Mouse (Mus musculus): ENCODE measurements around the gene Tnip1.
"Not testable (repeated sequence)": the region's sequence is repeated elsewhere in the genome, so short reads cannot be mapped to it uniquely, and the experiment has no call there.

The Tnip1 gene

DNA sequence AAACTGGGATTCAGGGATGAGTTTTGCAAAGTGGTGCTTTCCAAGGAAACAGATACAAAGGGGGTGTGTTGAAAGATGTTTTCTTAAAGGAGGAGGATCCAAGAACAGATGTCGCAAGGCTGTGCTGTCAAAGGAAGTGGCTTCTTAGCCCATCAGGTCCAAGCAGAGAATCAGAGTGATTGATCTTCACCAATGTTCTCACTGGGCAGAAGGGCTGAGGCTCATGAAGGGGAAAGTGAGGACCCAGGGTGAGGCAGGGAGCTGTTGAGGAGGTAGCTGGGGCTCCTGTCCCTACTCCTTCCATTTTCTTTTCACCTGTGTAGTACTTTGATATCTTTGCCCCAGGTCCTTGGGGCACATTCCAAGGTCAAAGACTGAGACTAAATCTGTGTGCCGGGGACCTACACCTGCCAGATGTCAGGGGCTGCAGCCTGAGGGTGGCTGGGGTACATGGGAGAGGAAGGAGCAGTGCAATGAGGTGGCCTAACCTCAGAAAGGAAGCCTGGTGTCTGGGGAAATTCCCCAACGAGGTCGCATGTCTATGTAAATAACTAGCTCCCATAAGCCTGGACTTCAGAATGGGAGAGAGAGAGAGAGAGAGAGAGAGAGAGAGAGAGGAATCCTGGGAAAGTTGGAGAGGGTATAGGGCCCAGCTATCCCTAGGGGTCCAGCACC lies 9.5 kb upstream of the Tnip1 start:
- ATAC-seq (ENCODE audit: low TSS enrichment): no peak

DNA sequence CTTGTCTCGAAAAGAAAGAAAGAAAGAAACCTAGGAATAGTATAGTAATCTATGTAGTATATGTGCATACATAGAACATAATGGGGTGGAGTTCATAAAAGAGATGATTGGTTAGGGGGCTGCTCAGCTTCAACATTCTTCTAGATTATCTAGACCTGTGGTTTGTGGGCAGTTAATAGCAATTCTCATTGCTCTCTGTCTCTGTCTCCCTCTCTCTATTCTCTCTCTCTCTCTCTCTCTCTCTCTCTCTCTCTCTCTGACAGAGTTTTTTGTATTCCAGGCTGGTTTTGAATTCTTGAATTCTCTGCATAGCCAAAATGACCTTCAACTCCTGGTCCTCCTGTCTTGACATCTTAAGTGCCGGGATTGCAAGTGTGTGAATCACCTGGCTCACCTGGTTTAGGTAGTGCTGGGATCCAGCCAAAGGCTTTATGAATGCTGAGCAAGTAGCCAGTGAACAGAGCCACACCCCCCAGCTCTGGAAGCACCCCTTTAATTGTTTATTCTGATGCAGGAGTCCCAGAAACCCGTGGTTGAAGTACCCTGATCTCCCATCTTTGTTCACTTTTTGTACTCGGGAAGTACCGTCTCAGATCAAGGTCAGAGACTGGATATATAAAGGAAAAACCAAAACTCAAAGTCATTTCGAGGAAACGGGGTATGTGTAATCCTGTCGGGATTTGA lies 8.8 kb upstream of the Tnip1 start:
- ATAC-seq (ENCODE audit: low TSS enrichment): no peak

DNA sequence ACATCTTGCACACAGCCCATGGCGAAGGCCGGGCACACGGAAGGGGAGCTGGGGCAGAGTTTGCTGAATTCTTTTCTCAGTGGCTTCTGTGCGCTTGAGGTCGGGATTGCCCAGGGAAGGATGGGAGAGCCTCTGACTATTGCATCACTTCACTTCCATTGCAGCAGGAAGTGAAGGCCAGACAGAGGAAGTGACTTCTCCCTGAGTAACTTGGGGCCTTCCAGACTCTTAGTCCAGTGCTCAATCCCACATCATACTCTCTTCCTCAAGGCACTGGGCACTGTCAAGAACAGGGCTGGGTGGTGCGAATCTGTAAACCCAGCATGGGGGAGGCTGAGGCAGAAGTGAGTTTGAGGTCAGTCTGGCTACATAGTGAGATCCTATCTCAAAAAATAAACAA lies 2.5 kb upstream of the Tnip1 start:
- no peak for ATAC-seq (ENCODE audit: low TSS enrichment)

DNA sequence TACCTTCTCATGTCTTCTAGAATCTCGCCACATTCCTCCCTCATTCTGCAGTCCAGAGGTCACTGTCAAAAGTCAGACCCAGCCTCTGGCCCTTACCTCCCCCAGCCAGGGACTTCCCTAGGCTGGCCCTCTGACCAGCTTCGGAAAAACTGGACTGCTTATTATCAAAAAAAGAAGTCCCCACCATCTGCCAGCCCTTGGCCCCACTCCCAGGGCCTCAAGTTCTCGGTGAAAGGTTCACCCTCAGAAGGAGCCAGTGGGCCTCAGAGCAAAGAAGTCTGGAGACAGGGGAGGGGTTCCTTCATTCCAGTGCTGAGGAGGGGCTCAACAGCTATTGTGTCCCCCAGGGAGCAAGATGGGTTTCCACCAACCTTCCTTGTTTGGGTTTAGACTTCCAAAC lies 796 bp downstream of the Tnip1 start:
- ATAC-seq (ENCODE audit: low TSS enrichment): no peak

DNA sequence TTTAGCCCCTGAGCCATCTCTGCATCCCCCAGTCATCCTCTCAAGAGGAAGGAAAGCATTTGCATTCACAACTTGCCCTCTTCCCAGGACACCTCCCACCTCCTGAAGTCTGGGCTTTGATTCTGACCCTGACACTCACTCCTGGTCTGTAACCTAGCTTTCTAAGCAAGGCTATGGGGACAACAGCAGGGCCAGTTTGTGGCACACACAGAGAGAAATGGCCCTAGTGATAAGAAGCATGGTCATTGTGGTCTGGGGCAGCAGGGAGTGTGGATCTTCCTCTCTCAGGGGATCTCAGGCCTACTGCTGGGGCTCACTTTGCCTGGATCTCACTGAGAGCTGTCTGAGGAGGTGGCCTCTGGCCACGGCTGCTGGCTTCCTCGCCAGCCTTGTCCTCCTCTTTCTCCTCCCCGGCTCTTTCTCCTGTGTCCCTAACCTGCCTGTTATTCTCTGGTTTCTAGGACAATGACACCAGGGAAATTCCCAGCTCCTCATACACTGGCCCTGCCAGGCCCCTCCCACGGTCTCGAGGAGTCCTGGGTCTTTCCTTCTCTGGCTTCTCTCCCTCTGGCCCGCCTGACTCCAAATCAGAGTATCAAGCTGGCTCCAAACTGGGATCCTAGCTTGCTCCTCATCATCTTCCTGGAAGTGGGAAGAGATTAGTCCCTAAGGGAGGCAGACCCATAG lies 1.4 kb downstream of the Tnip1 start:
- ATAC-seq (ENCODE audit: low TSS enrichment): no peak

DNA sequence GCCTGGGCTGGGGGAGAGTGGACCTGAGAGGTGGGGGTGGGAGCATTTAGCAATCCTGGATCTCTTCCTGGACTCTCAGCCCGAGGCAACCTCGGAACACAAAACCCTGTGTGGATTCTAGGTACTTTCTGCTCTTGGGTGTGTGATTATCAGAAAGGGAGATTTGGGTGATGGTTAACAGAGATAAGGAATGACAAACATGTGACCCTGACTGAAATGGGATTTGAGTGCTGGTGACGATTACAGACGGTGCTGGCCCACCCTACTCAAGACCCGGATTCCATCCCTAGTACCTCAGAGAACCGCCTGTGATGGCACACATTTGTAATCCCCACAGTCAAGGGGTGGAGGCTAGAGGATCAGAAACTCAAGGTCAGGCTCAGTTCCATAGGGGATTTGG lies 2.5 kb downstream of the Tnip1 start:
- no peak for ATAC-seq (ENCODE audit: low TSS enrichment)

DNA sequence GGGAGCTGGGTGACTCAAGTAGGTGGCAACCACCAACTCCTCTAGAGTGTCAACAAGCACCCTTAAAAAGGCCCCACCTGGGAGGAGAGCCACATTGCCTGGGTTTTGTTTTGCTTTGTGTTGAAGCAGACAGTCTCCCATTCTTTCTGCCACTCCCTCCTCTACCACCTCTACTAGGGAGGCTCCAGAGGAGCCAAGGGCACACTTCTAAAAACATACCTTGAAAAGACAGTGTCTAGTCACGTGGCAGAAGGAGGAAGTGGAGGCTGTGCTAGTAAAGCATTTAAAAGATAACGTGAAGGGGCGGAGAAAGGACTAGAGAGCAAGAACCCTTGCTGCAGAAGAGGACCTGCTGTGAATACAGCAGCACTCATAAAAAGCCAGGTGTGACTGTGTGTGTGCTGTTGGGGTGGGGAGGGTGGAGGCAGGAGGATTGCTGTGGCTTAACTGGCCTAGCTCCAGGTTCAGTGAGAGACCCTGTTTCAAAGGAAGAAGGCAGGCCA lies 4.1 kb downstream of the Tnip1 start:
- no peak for ATAC-seq (ENCODE audit: low TSS enrichment)

DNA sequence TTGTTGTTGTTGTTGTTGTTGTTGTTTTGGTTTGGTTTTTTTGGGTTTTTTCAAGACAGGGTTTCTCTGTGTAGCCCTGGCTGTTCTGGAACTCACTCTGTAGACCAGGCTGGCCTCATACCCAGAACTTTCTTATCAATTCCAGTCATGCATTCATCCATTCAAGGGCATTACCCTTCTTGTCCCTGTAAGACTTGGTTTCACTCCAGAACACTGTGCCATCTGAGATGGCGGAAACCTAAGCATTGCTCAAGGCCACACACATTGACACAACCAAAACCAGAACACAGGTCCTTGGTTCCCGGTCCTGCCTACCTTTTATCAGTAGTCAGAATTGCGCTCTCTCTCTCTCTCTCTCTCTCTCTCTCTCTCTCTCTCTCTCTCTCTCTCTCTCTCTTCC lies 5.0 kb downstream of the Tnip1 start:
- ATAC-seq (ENCODE audit: low TSS enrichment): not testable (repeated sequence)

DNA sequence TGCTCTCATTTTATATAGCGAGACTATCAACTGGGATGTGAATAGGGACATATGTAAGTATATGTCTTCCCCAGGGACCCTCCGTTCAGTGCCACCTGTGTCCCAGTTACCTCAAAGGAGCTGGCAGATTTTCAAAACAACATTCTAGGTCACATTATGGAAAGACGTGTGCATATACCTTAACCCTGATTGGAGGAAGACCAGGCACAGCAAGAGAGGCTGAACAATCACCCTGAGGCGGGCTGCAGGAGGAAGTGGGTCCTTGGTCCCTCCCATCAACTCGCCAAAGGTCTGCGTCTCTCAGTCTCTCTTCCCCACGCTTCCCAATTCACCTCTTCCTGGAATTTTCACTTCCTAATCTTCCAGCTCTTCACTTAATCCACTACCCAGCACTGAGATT lies 5.8 kb downstream of the Tnip1 start:
- ATAC-seq (ENCODE audit: low TSS enrichment): no peak

DNA sequence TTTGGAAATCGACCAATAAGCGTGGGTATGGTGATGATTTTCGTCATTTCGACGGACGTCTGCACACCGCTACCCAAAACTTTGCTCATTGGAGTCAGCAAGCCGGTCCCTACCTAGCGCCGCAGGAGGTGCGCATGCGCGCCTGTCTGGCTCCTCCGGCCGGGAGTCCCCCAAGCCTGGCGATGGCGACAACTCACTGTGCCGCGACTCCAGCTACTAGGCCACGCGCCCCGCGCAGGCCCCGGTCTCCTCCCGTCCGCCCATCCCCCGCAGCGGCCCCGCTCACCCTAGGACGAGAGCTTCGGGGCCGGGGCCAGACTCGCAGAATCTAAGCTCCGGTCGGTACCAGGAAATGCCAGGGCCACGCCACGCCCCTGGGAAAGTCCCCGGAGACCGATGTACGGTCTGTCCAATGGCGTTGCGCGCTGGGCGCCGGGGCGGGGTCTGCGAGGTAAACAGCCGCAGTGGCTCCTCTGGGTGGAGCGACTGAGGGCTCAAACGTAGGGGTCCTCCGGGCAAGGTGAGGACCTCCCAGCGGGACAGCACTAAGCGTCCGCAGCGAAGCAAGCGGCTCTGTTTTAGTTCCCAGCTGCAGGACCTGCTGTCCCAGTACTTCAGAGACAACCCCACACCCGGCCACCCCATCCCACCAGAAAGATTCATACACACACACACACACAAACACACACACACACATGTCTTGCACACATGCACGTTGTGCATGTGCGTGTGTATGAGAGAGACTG lies 6.8 kb downstream of the Tnip1 start:
- peak; percentile 98 for ATAC-seq (ENCODE audit: low TSS enrichment)

DNA sequence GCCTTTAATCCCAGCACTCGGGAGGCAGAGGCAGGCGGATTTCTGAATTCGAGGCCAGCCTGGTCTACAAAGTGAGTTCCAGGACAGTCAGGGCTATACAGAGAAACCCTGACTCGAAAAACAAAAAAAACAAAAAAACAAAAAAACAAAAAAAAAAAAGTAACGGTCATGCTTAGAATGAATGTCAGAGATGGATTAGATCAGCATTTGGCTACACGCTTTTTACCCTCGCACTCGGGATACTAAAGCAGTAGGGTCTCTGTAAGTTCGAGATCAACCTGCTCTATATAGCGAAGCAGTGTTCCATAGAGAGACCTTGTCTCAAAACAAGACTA lies 7.3 kb downstream of the Tnip1 start:
- ATAC-seq (ENCODE audit: low TSS enrichment): not testable (repeated sequence)

DNA sequence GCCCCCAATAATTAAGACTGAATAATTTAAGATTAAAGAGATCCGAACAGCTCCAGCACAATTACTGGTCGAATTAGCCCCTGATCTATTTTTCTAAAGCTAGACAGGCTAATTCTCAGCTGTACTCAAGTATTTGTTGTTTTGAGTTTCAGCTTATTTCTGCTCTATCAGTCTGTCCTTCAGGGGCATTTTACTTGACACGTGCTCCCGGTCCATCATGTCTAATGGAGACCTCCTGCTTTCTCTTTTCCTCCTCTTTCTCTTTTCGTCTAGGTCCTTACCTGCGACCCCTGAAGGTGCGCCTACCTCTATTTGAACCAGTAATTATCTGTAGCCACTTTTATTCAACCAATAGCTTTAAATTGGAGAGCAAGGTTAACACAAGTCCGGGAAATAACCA lies 8.0 kb downstream of the Tnip1 start:
- ATAC-seq (ENCODE audit: low TSS enrichment): no peak

DNA sequence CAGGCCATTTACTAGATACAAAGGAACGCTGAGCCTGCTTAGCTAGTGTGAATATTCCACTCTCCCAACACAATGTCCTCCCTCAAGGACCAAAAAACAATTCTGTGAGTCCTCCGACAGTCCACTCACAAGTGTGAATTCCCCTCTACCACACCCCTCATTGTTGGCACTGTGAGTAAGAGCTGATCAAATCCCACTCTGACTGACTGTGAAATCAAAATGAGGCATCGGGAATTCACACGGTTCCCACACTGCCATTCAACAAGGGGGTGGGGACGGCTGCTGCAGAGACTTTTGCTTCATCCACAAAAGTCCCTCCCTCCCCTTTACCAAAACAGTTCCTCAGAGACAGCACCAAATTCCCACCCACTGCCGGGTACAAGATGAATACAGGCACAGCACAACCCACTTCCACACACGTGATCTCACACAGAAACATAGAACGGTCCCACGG lies 8.7 kb downstream of the Tnip1 start:
- ATAC-seq (ENCODE audit: low TSS enrichment): peak; percentile 51

DNA sequence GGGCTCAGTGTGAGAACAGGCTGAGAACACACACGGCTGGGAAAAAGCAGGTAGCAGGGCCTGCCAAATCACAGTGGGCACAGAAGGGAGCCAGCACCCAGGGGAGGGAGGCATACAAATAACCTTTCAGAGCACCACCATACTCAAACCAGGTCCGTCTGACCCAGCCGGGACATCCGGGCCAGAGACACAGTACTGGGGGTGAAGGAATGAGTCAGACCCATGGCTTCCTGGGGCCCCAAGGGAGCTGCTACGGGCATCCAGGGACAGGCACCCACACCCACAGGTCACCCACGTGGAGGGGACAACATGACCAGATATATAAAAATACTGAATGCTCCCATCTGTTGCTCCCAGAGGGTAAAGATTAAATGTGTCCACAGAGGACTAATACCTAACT lies 10.1 kb downstream of the Tnip1 start:
- ATAC-seq (ENCODE audit: low TSS enrichment): no peak

DNA sequence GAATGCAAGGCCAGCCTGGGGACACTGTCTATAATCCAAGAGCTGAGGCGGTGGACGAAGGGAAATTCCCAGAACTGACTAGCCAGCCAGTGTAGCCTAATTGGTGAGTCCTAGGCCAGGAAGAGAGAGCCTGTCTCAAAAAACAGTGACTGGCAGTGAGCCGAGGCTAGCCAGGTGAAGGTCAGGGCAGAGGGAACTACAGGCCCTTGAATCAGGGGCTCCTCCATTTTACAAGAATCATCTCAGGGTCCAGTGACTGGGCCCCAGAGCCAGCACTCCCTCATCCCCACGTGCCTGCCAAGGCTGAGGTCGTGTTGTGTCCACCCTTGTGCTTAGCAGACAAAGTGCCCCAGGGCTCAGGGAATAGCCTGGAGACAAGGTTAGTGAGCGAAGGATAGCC lies 12.0 kb downstream of the Tnip1 start:
- ATAC-seq (ENCODE audit: low TSS enrichment): no peak

DNA sequence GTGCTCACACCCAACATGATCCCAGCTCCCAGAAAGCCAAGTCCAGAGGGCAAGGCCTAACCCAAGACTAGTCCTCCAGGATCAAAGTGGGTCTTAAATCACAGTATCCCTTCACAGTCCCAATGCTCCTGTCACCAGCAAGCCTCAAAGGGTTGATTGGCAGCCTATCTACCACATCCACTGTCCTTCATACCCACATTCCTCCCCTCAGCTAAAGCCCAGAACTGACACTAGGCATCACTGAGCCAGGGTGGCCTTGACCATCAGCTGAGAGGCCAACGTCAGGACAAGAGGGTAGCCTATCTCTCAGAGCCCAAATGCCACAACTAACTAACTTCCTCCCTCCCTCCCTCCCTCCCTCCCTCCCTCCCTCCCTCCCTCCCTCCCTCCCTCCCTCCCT lies 13.0 kb downstream of the Tnip1 start:
- ATAC-seq (ENCODE audit: low TSS enrichment): no peak

DNA sequence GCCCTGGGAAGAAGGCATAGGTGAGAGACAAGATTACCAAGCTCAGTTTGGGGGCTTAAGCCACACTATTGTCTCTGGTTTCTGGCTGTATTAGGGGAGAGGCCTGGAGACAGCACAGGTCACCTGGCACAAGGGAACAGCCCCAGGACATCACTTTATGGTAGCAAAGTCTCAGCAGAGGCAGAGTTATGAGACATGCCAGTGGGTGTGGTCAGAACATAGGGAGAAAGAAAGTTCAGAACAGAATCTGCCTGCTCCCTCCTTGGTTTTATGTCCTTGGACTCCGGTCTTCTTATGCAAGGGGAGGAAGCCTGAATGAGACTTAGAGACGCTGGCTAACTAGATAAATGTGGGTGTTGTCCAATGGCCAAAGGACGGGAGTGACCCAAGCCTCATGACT lies 18.0 kb downstream of the Tnip1 start:
- no peak for ATAC-seq (ENCODE audit: low TSS enrichment)

DNA sequence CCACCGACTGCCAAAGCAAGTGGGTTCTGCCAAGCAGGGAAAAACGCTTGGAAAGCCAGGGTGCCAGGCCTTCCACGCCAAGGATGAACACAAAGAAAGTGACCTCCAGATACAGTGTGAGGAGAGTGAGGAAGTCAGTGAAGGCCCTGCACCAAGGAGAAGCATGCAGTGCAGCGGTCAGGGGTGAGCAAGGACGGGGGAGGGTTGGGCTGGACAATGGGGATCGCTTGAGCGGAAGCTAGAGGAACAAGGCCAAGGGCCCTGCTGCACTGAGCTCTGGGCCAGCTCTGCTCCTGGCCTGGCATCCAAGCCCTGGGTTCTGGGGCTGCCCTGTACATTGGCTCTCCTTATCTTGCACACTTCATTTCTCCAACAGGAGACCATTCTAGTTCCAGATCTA lies 22.7 kb downstream of the Tnip1 start:
- ATAC-seq (ENCODE audit: low TSS enrichment): no peak

DNA sequence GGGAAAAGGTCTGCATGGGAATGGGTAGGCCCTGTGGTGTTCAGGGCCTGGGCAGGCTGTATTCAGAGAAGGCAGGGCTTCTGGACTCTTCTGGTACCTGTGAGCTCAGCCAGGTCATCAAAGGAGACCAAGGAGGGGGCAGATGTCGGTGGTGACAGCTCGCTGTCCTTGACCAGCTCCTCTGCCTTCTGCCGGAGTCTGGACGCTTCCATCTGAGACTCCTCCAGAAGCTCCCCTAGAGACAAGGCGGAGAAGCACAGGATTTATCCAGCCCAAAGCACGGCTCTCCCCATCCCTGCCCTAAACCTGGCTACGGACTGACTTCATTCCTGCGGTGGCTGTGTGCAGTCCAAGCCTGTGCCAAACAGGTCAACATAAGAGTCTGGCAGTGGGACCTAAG lies 23.2 kb downstream of the Tnip1 start:
- 0 out of 2 replicates have a peak, but pooled peaks have one; percentile 42 for ATAC-seq (ENCODE audit: low TSS enrichment)

DNA sequence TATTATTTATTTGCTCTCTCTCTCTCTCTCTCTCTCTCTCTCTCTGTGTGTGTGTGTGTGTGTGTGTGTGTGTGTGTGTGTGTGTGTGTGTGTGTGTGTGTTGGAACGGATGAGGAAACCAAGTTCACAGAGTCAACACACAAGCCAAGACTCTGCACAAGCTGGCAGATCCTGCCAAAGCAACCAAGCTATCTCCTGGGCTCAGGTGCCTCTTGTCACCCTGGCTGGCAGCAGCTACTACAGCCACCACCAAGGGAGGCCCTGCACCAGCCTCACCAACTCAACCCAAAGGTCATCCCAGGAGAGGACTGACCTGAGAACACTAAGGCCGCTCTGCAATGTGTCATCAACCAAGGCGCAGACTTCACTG lies 26.0 kb downstream of the Tnip1 start:
- ATAC-seq (ENCODE audit: low TSS enrichment): no peak

DNA sequence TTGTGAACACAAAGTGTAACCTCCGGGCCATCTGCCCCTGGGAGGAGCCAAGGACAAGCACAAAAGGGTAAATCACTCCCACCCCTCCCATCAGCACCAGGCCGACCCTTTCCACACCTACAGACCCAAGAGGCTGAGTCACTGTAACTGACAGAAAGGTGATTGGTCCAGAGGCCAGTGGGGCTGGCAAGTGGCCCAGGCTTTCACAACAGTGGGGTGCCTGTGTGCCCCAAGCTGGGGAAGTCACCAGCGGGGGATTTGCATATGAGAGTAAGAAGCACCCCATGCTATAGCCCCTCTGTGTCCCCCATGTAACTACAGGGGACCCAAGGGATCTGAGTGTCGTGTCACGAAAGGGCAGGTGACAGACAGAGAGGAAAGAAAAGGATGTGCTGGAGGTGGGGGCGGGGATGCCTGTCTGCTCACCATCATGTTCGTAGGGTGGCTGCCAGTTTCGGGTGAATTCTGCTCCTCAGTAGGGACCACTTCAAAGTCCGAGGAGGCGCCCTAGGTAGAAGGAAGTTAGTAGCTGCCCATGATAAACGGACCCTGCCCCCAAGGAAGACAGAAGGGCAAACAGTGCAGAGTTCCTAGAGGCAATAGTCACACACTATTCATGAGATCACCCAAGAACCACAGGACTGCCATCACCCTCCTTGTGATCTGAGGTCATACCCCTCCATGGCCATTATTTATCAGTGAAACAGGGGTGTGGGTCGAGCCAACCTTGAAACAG lies 26.5 kb downstream of the Tnip1 start:
- no peak for ATAC-seq (ENCODE audit: low TSS enrichment)

DNA sequence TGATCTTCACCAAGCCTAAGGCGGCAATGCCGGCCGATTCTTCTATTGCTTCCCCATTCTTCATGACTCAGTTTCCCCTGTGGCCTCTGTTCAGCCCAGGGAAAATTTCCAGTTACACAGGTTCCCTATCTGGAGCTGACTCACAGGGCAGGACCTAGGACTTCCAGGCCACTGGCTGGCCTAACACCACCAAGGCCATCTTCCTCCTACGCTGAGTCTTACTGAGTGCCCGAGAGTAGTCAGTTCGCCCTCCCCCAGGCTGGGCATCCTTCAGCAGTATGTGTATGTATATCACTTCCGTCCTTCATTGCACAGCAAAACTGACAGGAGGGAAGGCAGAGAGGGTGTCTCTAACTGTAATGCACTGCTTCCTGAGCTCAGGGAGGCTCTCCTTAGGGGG lies 28.5 kb downstream of the Tnip1 start:
- ATAC-seq (ENCODE audit: low TSS enrichment): no peak

All from frontal cortex, adult (tissue).